Mouse (Mus musculus) T-helper 2 cell (primary cell): ENCODE results near the gene Bcar1.

Source experiments
- in situ Hi-C: fragments of 300-600 bp; cut with MboI, MseI; formaldehyde crosslinking; loops from one replicate; pipeline ENCODE4 v1.15.1; 2025; ENCODE audit warnings: high pct_unique_total_duplicates

The Bcar1 gene

GRCm38 (mm10) chr8:111743792-111744696, at the start of gene Bcar1:
Gene Bcar1 (minus strand): TSS chr8:111743809.
- in situ Hi-C loops = loop anchor here (25.0 kb wide), 1 partner anchor 1918 kb away; no protein-coding TSS in a partner anchor

GRCm38 (mm10) chr8:111789639-111790038, 46.0 kb upstream of the Bcar1 start:
- in situ Hi-C loops = no loop called here

GRCm38 (mm10) chr8:111789200-111789599, 45.6 kb upstream of the Bcar1 start:
- in situ Hi-C loops = no loop called here

- in situ Hi-C loops = no loop called here
Measured at GRCm38 (mm10) chr8:111788497-111788896, 44.9 kb upstream of the Bcar1 start.

- in situ Hi-C loops = no loop called here
Measured at GRCm38 (mm10) chr8:111788085-111788484, 44.5 kb upstream of the Bcar1 start.

- in situ Hi-C loops = no loop called here
Measured at GRCm38 (mm10) chr8:111787683-111788082, 44.1 kb upstream of the Bcar1 start.

GRCm38 (mm10) chr8:111786701-111787588, 43.3 kb upstream of the Bcar1 start:
- in situ Hi-C loops = no loop called here

- in situ Hi-C loops = no loop called here
Measured at GRCm38 (mm10) chr8:111786116-111786515, 42.5 kb upstream of the Bcar1 start.

GRCm38 (mm10) chr8:111782671-111783394, 39.2 kb upstream of the Bcar1 start:
- in situ Hi-C loops = no loop called here

GRCm38 (mm10) chr8:111782161-111782560, 38.6 kb upstream of the Bcar1 start:
- in situ Hi-C loops = no loop called here

GRCm38 (mm10) chr8:111780697-111781424, 37.3 kb upstream of the Bcar1 start:
- in situ Hi-C loops = no loop called here

- in situ Hi-C loops = no loop called here
Measured at GRCm38 (mm10) chr8:111779690-111780089, 36.1 kb upstream of the Bcar1 start.

- in situ Hi-C loops = no loop called here
Measured at GRCm38 (mm10) chr8:111778801-111779200, 35.2 kb upstream of the Bcar1 start.

- in situ Hi-C loops = no loop called here
Measured at GRCm38 (mm10) chr8:111776492-111776891, 32.9 kb upstream of the Bcar1 start.

GRCm38 (mm10) chr8:111775766-111776165, 32.2 kb upstream of the Bcar1 start:
- in situ Hi-C loops = no loop called here

GRCm38 (mm10) chr8:111773476-111773875, 29.9 kb upstream of the Bcar1 start:
- in situ Hi-C loops = no loop called here

- in situ Hi-C loops = no loop called here
Measured at GRCm38 (mm10) chr8:111773057-111773456, 29.4 kb upstream of the Bcar1 start.

- in situ Hi-C loops = no loop called here
Measured at GRCm38 (mm10) chr8:111772083-111772482, 28.5 kb upstream of the Bcar1 start.

- in situ Hi-C loops = no loop called here
Measured at GRCm38 (mm10) chr8:111771625-111772020, 28.0 kb upstream of the Bcar1 start.

- in situ Hi-C loops = no loop called here
Measured at GRCm38 (mm10) chr8:111770958-111771624, 27.5 kb upstream of the Bcar1 start.
